Mouse (Mus musculus) C2C12 (cell line): ENCODE measurements at regions not wholly inside any gene's neighbourhood (a gene's known extent, or its start where the extent isn't known, plus 50 kb on each side); places are given as distances from the start of the nearest gene placed in this dataset.

Source experiments
- CEBPB ChIP-seq: IDR thresholded peaks from one replicate; pipeline ENCODE4 v1.6.1; 2011; ENCODE audit warnings: low read depth, mild to moderate bottlenecking, control low read depth, moderate library complexity
- CTCF ChIP-seq: IDR thresholded peaks from one replicate; pipeline ENCODE4 v1.5.1; 2011; ENCODE audit not compliant: control insufficient read depth, insufficient read depth, insufficient read length
- FOSL1 ChIP-seq: IDR thresholded peaks from one replicate; pipeline ENCODE4 v1.8.0; 2011; ENCODE audit warnings: mild to moderate bottlenecking, low read length; ENCODE audit not compliant: poor library complexity, insufficient read depth, severe bottlenecking
- MAX ChIP-seq: IDR thresholded peaks from one replicate; pipeline ENCODE4 v1.6.1; 2011; ENCODE audit warnings: mild to moderate bottlenecking, control low read depth
- MYOD1 ChIP-seq: IDR thresholded peaks from one replicate; pipeline ENCODE4 v1.6.1; 2011; ENCODE audit warnings: low read depth; ENCODE audit not compliant: control insufficient read depth, insufficient read length
- USF1 ChIP-seq: IDR thresholded peaks from one replicate; pipeline ENCODE4 v1.6.1; 2011; ENCODE audit warnings: low read depth, mild to moderate bottlenecking, control low read depth, moderate library complexity

GRCm38 (mm10) chr13:28573364-28573763 lies 316.0 kb downstream of the Gm11361 start:
- TF ChIP-seq CTCF (no peak), USF1 (no peak), MAX (no peak), MYOD1 (no peak), CEBPB (no peak), FOSL1 (no peak)
